Mouse (Mus musculus) small intestine, adult 2 months (tissue): ENCODE results near the gene Kcnn4. TPM values are rescaled to one million over a fixed set of nuclear protein-coding genes. Genes with fewer than 3 reads are reported as not detected.
"Not testable (repeated sequence)": the region's sequence is repeated elsewhere in the genome, so short reads cannot be mapped to it uniquely, and the experiment has no call there.

Experiments used
- H3K27ac ChIP-seq: fragments of 200-500 bp; 2 replicates; pipeline ENCODE4 v1.5.1; 2012; ENCODE audit warnings: low read depth, low read length, control low read depth, inconsistent platforms; ENCODE audit not compliant: insufficient read depth
- H3K27me3 ChIP-seq: fragments of 200-500 bp; 2 replicates; pipeline ENCODE4 v1.6.1; 2012; ENCODE audit warnings: mild to moderate bottlenecking, moderate library complexity, low read length, inconsistent platforms; ENCODE audit not compliant: control insufficient read depth, insufficient read depth
- H3K36me3 ChIP-seq: fragments of 200-500 bp; 2 replicates; pipeline ENCODE4 v1.6.1; 2012; ENCODE audit warnings: mild to moderate bottlenecking, low read length, control low read depth, inconsistent platforms; ENCODE audit not compliant: control insufficient read depth, insufficient read depth
- H3K4me1 ChIP-seq: fragments of 200-500 bp; 2 replicates; pipeline ENCODE4 v1.6.1; 2012; ENCODE audit warnings: low read length, inconsistent platforms, mixed read lengths; ENCODE audit not compliant: control insufficient read depth, insufficient read depth, insufficient read length
- H3K4me3 ChIP-seq: fragments of 200-500 bp; 2 replicates; pipeline ENCODE4 v1.5.1; 2012; ENCODE audit warnings: low read depth, mild to moderate bottlenecking, control low read depth, inconsistent platforms, low read length, moderate library complexity
- CTCF ChIP-seq: fragments of 200-500 bp; IDR thresholded peaks from 2 replicates; pipeline ENCODE4 v1.5.1; 2012; ENCODE audit warnings: low read depth, mild to moderate bottlenecking, control low read depth, inconsistent platforms, low read length, moderate library complexity, mixed read lengths; ENCODE audit not compliant: insufficient replicate concordance, insufficient read length; ENCODE audit errors: extremely low read depth
- POLR2A ChIP-seq: fragments of 200-500 bp; IDR thresholded peaks from 2 replicates; pipeline ENCODE4 v1.6.1; 2012; ENCODE audit warnings: low read depth, mild to moderate bottlenecking, control low read depth, inconsistent platforms, low read length, moderate library complexity
- WGBS: fragments of 180-500 bp; shearing (Covaris S2); methylation state at CpG from one replicate; pipeline ENCODE4 v1.1.7; 2018; 5-methylcytosine and 5-hydroxymethylcytosine counted together
- polyA plus RNA-seq: library from polyadenylated mRNA; depleted of rRNA; stranded (reverse); fragments of >200 nt; gene quantifications from 2 replicates; pipeline ENCODE4 v1.2.3, GENCODE M21; 2012

Gene Kcnn4
- polyA plus RNA-seq, 1 experiment = 95.5 TPM

GRCm38 (mm10) chr7:24400082-24400452 lies 30.0 kb downstream of the Kcnn4 start:
- H3K27ac ChIP-seq = peak overlapping the region; percentile 30; the same call in 1 of the 2 replicates
- peaks cover 5% of the 10 kb centered on the region; the same call in 1 of the 2 replicates for H3K36me3 ChIP-seq
- 4% methylated on average over 3 of the region's 3 CpGs for WGBS
- H3K27me3 ChIP-seq = no peaks in the 10 kb centered on the region
- TF ChIP-seq CTCF = no peak
- no peak for TF ChIP-seq POLR2A
- H3K4me3 ChIP-seq = peak overlapping the region; percentile 70
- H3K4me1 ChIP-seq = peaks cover 5% of the 10 kb centered on the region; the same call in 1 of the 2 replicates

DNA sequence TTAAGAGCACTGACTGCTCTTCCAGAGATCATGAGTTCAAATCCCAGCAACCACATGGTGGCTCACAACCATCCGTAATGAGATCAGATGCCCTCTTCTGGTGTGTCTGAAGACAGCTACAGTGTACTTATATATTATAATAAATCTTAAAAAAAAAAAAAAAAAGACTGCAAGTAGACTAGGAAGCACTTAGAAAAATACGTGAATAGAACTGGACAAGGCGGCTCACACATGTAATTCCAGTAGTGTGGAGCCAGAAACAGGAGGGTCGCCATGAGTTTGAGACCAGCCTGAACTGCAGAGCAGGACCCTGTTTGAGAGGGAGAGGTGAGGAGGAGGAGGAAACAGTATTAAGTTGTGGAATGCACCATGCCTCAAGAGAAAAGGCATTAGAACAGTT lies 30.4 kb downstream of the Kcnn4 start:
- H3K36me3 ChIP-seq, H3K27me3 ChIP-seq, H3K4me3 ChIP-seq, H3K4me1 ChIP-seq, H3K27ac ChIP-seq: not testable (repeated sequence)
- WGBS = 82% methylated on average over 4 of the region's 4 CpGs

- TF ChIP-seq CTCF (peak; percentile 47; the same call in 1 of the 2 replicates), POLR2A (no peak)
- Histone ChIP-seq H3K4me3 (no peak overlapping the region), H3K27ac (no peak overlapping the region), H3K4me1 (peaks cover 8% of the 10 kb centered on the region; the same call in 1 of the 2 replicates), H3K27me3 (no peaks in the 10 kb centered on the region), H3K36me3 (peaks cover 18% of the 10 kb centered on the region)
- 98% methylated on average over 9 of the region's 9 CpGs for WGBS
Observed at GRCm38 (mm10) chr7:24402851-24403250, 32.8 kb downstream of the Kcnn4 start.

GRCm38 (mm10) chr7:24405649-24406048 lies 35.6 kb downstream of the Kcnn4 start:
- H3K4me3 ChIP-seq = no peak overlapping the region
- no peaks in the 10 kb centered on the region for H3K27me3 ChIP-seq
- H3K36me3 ChIP-seq = peaks cover 22% of the 10 kb centered on the region
- WGBS = 96% methylated on average over 13 of the region's 13 CpGs
- no peak overlapping the region for H3K27ac ChIP-seq
- no peak for TF ChIP-seq POLR2A
- TF ChIP-seq CTCF = no peak
- peaks cover 2% of the 10 kb centered on the region; the same call in 1 of the 2 replicates for H3K4me1 ChIP-seq

- Histone ChIP-seq H3K27me3 (no peaks in the 10 kb centered on the region), H3K4me3 (no peak overlapping the region), H3K36me3 (peaks cover 22% of the 10 kb centered on the region), H3K4me1 (peaks cover 2% of the 10 kb centered on the region; the same call in 1 of the 2 replicates), H3K27ac (no peak overlapping the region)
- 38% methylated on average over 5 of the region's 5 CpGs for WGBS
- TF ChIP-seq POLR2A (no peak), CTCF (peak; percentile 81; the same call in 1 of the 2 replicates)
Observed at GRCm38 (mm10) chr7:24406528-24407344, 36.7 kb downstream of the Kcnn4 start.

DNA sequence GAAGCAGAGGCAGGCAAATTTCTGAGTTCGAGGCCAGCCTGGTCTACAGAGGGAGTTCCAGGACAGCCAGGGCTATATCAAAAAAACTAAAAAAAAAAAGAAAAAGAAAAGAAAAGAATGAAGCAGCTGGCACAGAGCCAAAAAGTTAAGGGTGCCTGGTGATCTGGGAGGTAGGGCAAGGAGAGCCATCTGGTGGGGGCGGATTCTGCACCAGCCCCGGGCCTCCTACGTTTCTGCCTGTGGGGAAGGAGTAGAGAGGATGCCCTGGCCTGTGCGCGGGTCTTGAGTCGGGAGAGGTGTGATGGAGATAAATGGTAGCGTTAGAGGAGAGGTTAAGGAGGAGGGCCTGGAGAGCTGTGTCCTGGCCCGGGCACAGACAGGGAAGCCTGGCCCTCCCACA lies 38.1 kb downstream of the Kcnn4 start:
- WGBS = 89% methylated on average over 9 of the region's 9 CpGs
- H3K4me1 ChIP-seq = peaks cover 2% of the 10 kb centered on the region
- no peak overlapping the region for H3K4me3 ChIP-seq
- H3K36me3 ChIP-seq = peaks cover 22% of the 10 kb centered on the region
- H3K27ac ChIP-seq = no peak overlapping the region
- TF ChIP-seq CTCF = no peak
- TF ChIP-seq POLR2A = no peak
- H3K27me3 ChIP-seq = no peaks in the 10 kb centered on the region

GRCm38 (mm10) chr7:24410123-24410522 lies 40.1 kb downstream of the Kcnn4 start:
- Histone ChIP-seq H3K4me3 (no peak overlapping the region), H3K36me3 (peaks cover 17% of the 10 kb centered on the region), H3K27ac (no peak overlapping the region), H3K4me1 (peaks cover 2% of the 10 kb centered on the region), H3K27me3 (no peaks in the 10 kb centered on the region)
- TF ChIP-seq POLR2A = no peak
- TF ChIP-seq CTCF = no peak
- WGBS = 65% methylated on average over 6 of the region's 6 CpGs
